Mouse (Mus musculus) testis, adult 2 months (tissue): ENCODE results near the gene Scnn1a. TPM values are rescaled to one million over a fixed set of nuclear protein-coding genes. Genes with fewer than 3 reads are reported as not detected.

Source experiments
- H3K27ac ChIP-seq: fragments of 200-500 bp; 2 replicates; pipeline ENCODE4 v1.5.1; 2012; ENCODE audit warnings: low read depth, low read length; ENCODE audit not compliant: control insufficient read depth, insufficient read depth
- H3K27me3 ChIP-seq: fragments of 200-500 bp; 2 replicates; pipeline ENCODE4 v1.6.1; 2012; ENCODE audit warnings: mild to moderate bottlenecking, low read length, moderate library complexity; ENCODE audit not compliant: control insufficient read depth, insufficient read depth
- H3K36me3 ChIP-seq: fragments of 200-500 bp; 2 replicates; pipeline ENCODE4 v1.6.1; 2012; ENCODE audit warnings: mild to moderate bottlenecking, low read length; ENCODE audit not compliant: control insufficient read depth, insufficient read depth
- H3K4me1 ChIP-seq: fragments of 200-500 bp; 2 replicates; pipeline ENCODE4 v1.6.1; 2012; ENCODE audit warnings: low read length; ENCODE audit not compliant: control insufficient read depth, insufficient read depth
- H3K4me3 ChIP-seq: fragments of 200-500 bp; 2 replicates; pipeline ENCODE4 v1.5.1; 2012; ENCODE audit warnings: low read depth, mild to moderate bottlenecking, low read length, moderate library complexity, mixed read lengths; ENCODE audit not compliant: control insufficient read depth
- CTCF ChIP-seq: fragments of 200-500 bp; IDR thresholded peaks from 2 replicates; pipeline ENCODE4 v1.5.1; 2012; ENCODE audit warnings: low read depth, mild to moderate bottlenecking, inconsistent platforms, low read length, moderate library complexity; ENCODE audit not compliant: control insufficient read depth, insufficient read depth, insufficient replicate concordance
- POLR2A ChIP-seq: fragments of 200-500 bp; IDR thresholded peaks from 2 replicates; pipeline ENCODE4 v1.6.1; 2012; ENCODE audit warnings: low read depth, mild to moderate bottlenecking, inconsistent platforms, low read length, moderate library complexity; ENCODE audit not compliant: control insufficient read depth
- polyA plus RNA-seq: library from polyadenylated mRNA; depleted of rRNA; stranded (reverse); fragments of >200 nt; gene quantifications from 2 replicates; pipeline ENCODE4 v1.2.3, GENCODE M21; 2012

Scnn1a gene
- polyA plus RNA-seq, 1 experiment = 0.44 TPM

GRCm38 (mm10) chr6:125364448-125364847 lies 44.0 kb downstream of the Scnn1a start:
- Histone ChIP-seq H3K4me1 (peaks cover 15% of the 10 kb centered on the region), H3K27me3 (no peaks in the 10 kb centered on the region), H3K27ac (no peak overlapping the region), H3K4me3 (no peak overlapping the region), H3K36me3 (no peaks in the 10 kb centered on the region)
- TF ChIP-seq POLR2A = no peak
- TF ChIP-seq CTCF = 0 out of 2 replicates have a peak, but pooled peaks have one; percentile 15

GRCm38 (mm10) chr6:125365522-125365921 lies 45.1 kb downstream of the Scnn1a start:
- Histone ChIP-seq H3K36me3 (no peaks in the 10 kb centered on the region), H3K4me1 (peaks cover 15% of the 10 kb centered on the region), H3K27me3 (no peaks in the 10 kb centered on the region), H3K27ac (no peak overlapping the region), H3K4me3 (no peak overlapping the region)
- TF ChIP-seq CTCF (no peak), POLR2A (no peak)

GRCm38 (mm10) chr6:125366133-125366532 lies 45.7 kb downstream of the Scnn1a start:
- H3K4me1 ChIP-seq = peaks cover 15% of the 10 kb centered on the region
- no peak overlapping the region for H3K4me3 ChIP-seq
- no peaks in the 10 kb centered on the region for H3K27me3 ChIP-seq
- no peak overlapping the region for H3K27ac ChIP-seq
- TF ChIP-seq CTCF = no peak
- no peak for TF ChIP-seq POLR2A
- no peaks in the 10 kb centered on the region for H3K36me3 ChIP-seq

GRCm38 (mm10) chr6:125367758-125368371 lies 47.4 kb downstream of the Scnn1a start:
- H3K4me3 ChIP-seq = no peak overlapping the region
- H3K27me3 ChIP-seq = no peaks in the 10 kb centered on the region
- no peaks in the 10 kb centered on the region for H3K36me3 ChIP-seq
- no peak overlapping the region for H3K27ac ChIP-seq
- no peak for TF ChIP-seq CTCF
- no peak for TF ChIP-seq POLR2A
- H3K4me1 ChIP-seq = peaks cover 5% of the 10 kb centered on the region; the same call in 1 of the 2 replicates

GRCm38 (mm10) chr6:125377042-125377441 lies 56.6 kb downstream of the Scnn1a start:
- peaks cover 6% of the 10 kb centered on the region for H3K4me1 ChIP-seq
- H3K27ac ChIP-seq = no peak overlapping the region
- no peaks in the 10 kb centered on the region for H3K36me3 ChIP-seq
- no peaks in the 10 kb centered on the region for H3K27me3 ChIP-seq
- TF ChIP-seq CTCF (no peak), POLR2A (no peak)
- no peak overlapping the region for H3K4me3 ChIP-seq

GRCm38 (mm10) chr6:125377582-125378451 lies 57.4 kb downstream of the Scnn1a start:
- H3K36me3 ChIP-seq = no peaks in the 10 kb centered on the region
- TF ChIP-seq POLR2A (no peak), CTCF (no peak)
- H3K27ac ChIP-seq = no peak overlapping the region
- no peaks in the 10 kb centered on the region for H3K27me3 ChIP-seq
- H3K4me3 ChIP-seq = no peak overlapping the region
- H3K4me1 ChIP-seq = peaks cover 6% of the 10 kb centered on the region

- Histone ChIP-seq H3K4me1 (peaks cover 6% of the 10 kb centered on the region), H3K27ac (no peak overlapping the region), H3K27me3 (no peaks in the 10 kb centered on the region), H3K4me3 (no peak overlapping the region), H3K36me3 (no peaks in the 10 kb centered on the region)
- TF ChIP-seq CTCF (no peak), POLR2A (no peak)
Observed at GRCm38 (mm10) chr6:125378621-125379020, 58.2 kb downstream of the Scnn1a start.
